Mouse (Mus musculus): ENCODE measurements around the gene Agpat2. TPM values are rescaled to one million over a fixed set of nuclear protein-coding genes. Genes with fewer than 3 reads are reported as not detected.

Agpat2 gene
- polyA plus RNA-seq, 1 experiment from 2014 or later = 8.7 TPM

GRCm38 (mm10) chr2:26583640-26584039, 20.6 kb downstream of the Agpat2 start:
- no peaks in the 10 kb centered on the region for H3K36me3 ChIP-seq (replicated peaks; ENCODE audit: control insufficient read depth, insufficient read depth, low read depth, low read length)
- H3K9ac ChIP-seq (replicated peaks; ENCODE audit: low read length) = peak overlapping the region; percentile 32
- 67% methylated on average over 11 of the region's 11 CpGs for WGBS
- DNase-seq (ENCODE audit: low spot score) (no peak), ATAC-seq (replicated peaks; ENCODE audit: insufficient number of reproducible peaks, low FRiP score, low TSS enrichment, low read depth) (no peak)
- H3K9me3 ChIP-seq (replicated peaks; ENCODE audit: control insufficient read depth, low read length) = no peaks in the 10 kb centered on the region
- no peak overlapping the region for H3K4me2 ChIP-seq (ENCODE audit: low read depth, low read length)
- H3K4me3 ChIP-seq (ENCODE audit: low read depth, low read length) = 0 out of 2 replicates have a peak overlapping the region, but pooled peaks have one; percentile 17
- peak overlapping the region; percentile 52; the same call in 1 of the 2 replicates for H3K27ac ChIP-seq (replicated peaks; ENCODE audit: low read depth, low read length)
- no peaks in the 10 kb centered on the region for H3K27me3 ChIP-seq (ENCODE audit: control insufficient read depth, insufficient read depth, low read length)
- peaks cover 3% of the 10 kb centered on the region; the same call in 1 of the 2 replicates for H3K4me1 ChIP-seq (ENCODE audit: control insufficient read depth, insufficient read depth, low read length)

GRCm38 (mm10) chr2:26582741-26583140, 21.5 kb downstream of the Agpat2 start:
- H3K4me3 ChIP-seq (ENCODE audit: low read depth, low read length) = no peak overlapping the region
- DNase-seq (ENCODE audit: low spot score) (no peak), ATAC-seq (replicated peaks; ENCODE audit: insufficient number of reproducible peaks, low FRiP score, low TSS enrichment, low read depth) (no peak)
- H3K4me1 ChIP-seq (ENCODE audit: control insufficient read depth, insufficient read depth, low read length) = peaks cover 3% of the 10 kb centered on the region; the same call in 1 of the 2 replicates
- 0 out of 2 replicates have a peak overlapping the region, but pooled peaks have one; percentile 3 for H3K27ac ChIP-seq (replicated peaks; ENCODE audit: low read depth, low read length)
- WGBS = 84% methylated on average over 7 of the region's 7 CpGs
- H3K4me2 ChIP-seq (ENCODE audit: low read depth, low read length) = no peak overlapping the region
- H3K9me3 ChIP-seq (replicated peaks; ENCODE audit: control insufficient read depth, low read length) = no peaks in the 10 kb centered on the region
- no peaks in the 10 kb centered on the region for H3K27me3 ChIP-seq (ENCODE audit: control insufficient read depth, insufficient read depth, low read length)
- H3K9ac ChIP-seq (replicated peaks; ENCODE audit: low read length) = no peak overlapping the region
- no peaks in the 10 kb centered on the region for H3K36me3 ChIP-seq (replicated peaks; ENCODE audit: control insufficient read depth, insufficient read depth, low read depth, low read length)

GRCm38 (mm10) chr2:26582203-26582602, 22.0 kb downstream of the Agpat2 start:
- 74% methylated on average over 2 of the region's 2 CpGs for WGBS
- H3K36me3 ChIP-seq (replicated peaks; ENCODE audit: control insufficient read depth, insufficient read depth, low read depth, low read length) = no peaks in the 10 kb centered on the region
- no peaks in the 10 kb centered on the region for H3K9me3 ChIP-seq (replicated peaks; ENCODE audit: control insufficient read depth, low read length)
- ATAC-seq (replicated peaks; ENCODE audit: insufficient number of reproducible peaks, low FRiP score, low TSS enrichment, low read depth) (no peak), DNase-seq (ENCODE audit: low spot score) (no peak)
- no peak overlapping the region for H3K27ac ChIP-seq (replicated peaks; ENCODE audit: low read depth, low read length)
- H3K9ac ChIP-seq (replicated peaks; ENCODE audit: low read length) = no peak overlapping the region
- H3K4me1 ChIP-seq (ENCODE audit: control insufficient read depth, insufficient read depth, low read length) = peaks cover 3% of the 10 kb centered on the region; the same call in 1 of the 2 replicates
- H3K4me2 ChIP-seq (ENCODE audit: low read depth, low read length) = no peak overlapping the region
- no peaks in the 10 kb centered on the region for H3K27me3 ChIP-seq (ENCODE audit: control insufficient read depth, insufficient read depth, low read length)
- H3K4me3 ChIP-seq (ENCODE audit: low read depth, low read length) = no peak overlapping the region

GRCm38 (mm10) chr2:26580751-26581150, 23.5 kb downstream of the Agpat2 start:
- DNase-seq (ENCODE audit: low spot score) (no peak), ATAC-seq (replicated peaks; ENCODE audit: insufficient number of reproducible peaks, low FRiP score, low TSS enrichment, low read depth) (no peak)
- Histone ChIP-seq H3K27me3 (ENCODE audit: control insufficient read depth, insufficient read depth, low read length) (no peaks in the 10 kb centered on the region), H3K9ac (replicated peaks; ENCODE audit: low read length) (no peak overlapping the region), H3K36me3 (replicated peaks; ENCODE audit: control insufficient read depth, insufficient read depth, low read depth, low read length) (no peaks in the 10 kb centered on the region), H3K4me1 (ENCODE audit: control insufficient read depth, insufficient read depth, low read length) (no peaks in the 10 kb centered on the region; the same call in 1 of the 2 replicates), H3K9me3 (replicated peaks; ENCODE audit: control insufficient read depth, low read length) (no peaks in the 10 kb centered on the region), H3K27ac (replicated peaks; ENCODE audit: low read depth, low read length) (no peak overlapping the region), H3K4me3 (ENCODE audit: low read depth, low read length) (no peak overlapping the region), H3K4me2 (ENCODE audit: low read depth, low read length) (no peak overlapping the region)
- 88% methylated on average over 5 of the region's 5 CpGs for WGBS

DNA sequence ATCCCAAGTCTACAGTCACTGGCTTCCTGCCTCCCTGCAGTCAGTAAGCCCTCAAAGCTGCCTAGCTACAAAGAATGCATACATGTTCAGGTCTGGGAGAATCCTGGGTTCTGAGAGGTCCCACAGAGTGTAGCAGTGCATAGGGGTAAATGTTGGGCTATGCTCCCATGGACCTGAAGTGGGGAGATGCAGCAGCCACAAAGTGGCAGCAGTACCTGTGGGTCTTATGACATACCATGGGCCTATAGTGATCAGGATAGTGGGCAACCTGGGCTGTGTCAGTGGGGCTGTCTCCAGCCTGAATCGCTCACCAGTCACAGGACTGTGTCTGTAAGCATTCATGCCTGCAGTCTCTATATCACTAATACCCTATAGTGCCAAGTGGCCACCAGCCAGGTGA, 24.5 kb downstream of the Agpat2 start, which contains the start of gene Egfl7:
Gene Egfl7, plus strand, starts transcription at position 301 of the 400 bp plus-strand sequence.
- WGBS = 94% methylated on average over 1 of the region's 1 CpGs
- H3K36me3 ChIP-seq (replicated peaks; ENCODE audit: control insufficient read depth, insufficient read depth, low read depth, low read length) = no peaks in the 10 kb centered on the region
- DNase-seq (ENCODE audit: low spot score) = no peak
- peak within 1 kb of the TSS; percentile 59; the same call in 1 of the 2 replicates for H3K27ac ChIP-seq (replicated peaks; ENCODE audit: low read depth, low read length)
- H3K4me3 ChIP-seq (ENCODE audit: low read depth, low read length) = no peak within 1 kb of the TSS
- H3K4me1 ChIP-seq (ENCODE audit: control insufficient read depth, insufficient read depth, low read length) = no peaks in the 10 kb centered on the region; the same call in 1 of the 2 replicates
- H3K9me3 ChIP-seq (replicated peaks; ENCODE audit: control insufficient read depth, low read length) = no peaks in the 10 kb centered on the region
- no peak within 1 kb of the TSS; the same call in 1 of the 2 replicates for H3K9ac ChIP-seq (replicated peaks; ENCODE audit: low read length)
- H3K4me2 ChIP-seq (ENCODE audit: low read depth, low read length) = no peak within 1 kb of the TSS
- ATAC-seq (replicated peaks; ENCODE audit: insufficient number of reproducible peaks, low FRiP score, low TSS enrichment, low read depth) = no peak
- no peaks in the 10 kb centered on the region for H3K27me3 ChIP-seq (ENCODE audit: control insufficient read depth, insufficient read depth, low read length)

- H3K27me3 ChIP-seq (ENCODE audit: control insufficient read depth, insufficient read depth, low read length) = no peaks in the 10 kb centered on the region
- no peak for ATAC-seq (replicated peaks; ENCODE audit: insufficient number of reproducible peaks, low FRiP score, low TSS enrichment, low read depth)
- H3K4me3 ChIP-seq (ENCODE audit: low read depth, low read length) = no peak overlapping the region
- peak; percentile 48 for DNase-seq (ENCODE audit: low spot score)
- H3K27ac ChIP-seq (replicated peaks; ENCODE audit: low read depth, low read length) = peak overlapping the region; percentile 59
- peak overlapping the region; percentile 4 for H3K9ac ChIP-seq (replicated peaks; ENCODE audit: low read length)
- H3K4me2 ChIP-seq (ENCODE audit: low read depth, low read length) = no peak overlapping the region
- H3K4me1 ChIP-seq (ENCODE audit: control insufficient read depth, insufficient read depth, low read length) = no peaks in the 10 kb centered on the region; the same call in 1 of the 2 replicates
- H3K9me3 ChIP-seq (replicated peaks; ENCODE audit: control insufficient read depth, low read length) = no peaks in the 10 kb centered on the region
- WGBS = 37% methylated on average over 6 of the region's 6 CpGs
- no peaks in the 10 kb centered on the region for H3K36me3 ChIP-seq (replicated peaks; ENCODE audit: control insufficient read depth, insufficient read depth, low read depth, low read length)
Measured at GRCm38 (mm10) chr2:26578369-26578768, 25.8 kb downstream of the Agpat2 start.

GRCm38 (mm10) chr2:26576462-26576861, 27.8 kb downstream of the Agpat2 start:
- H3K27me3 ChIP-seq (ENCODE audit: control insufficient read depth, insufficient read depth, low read length) = no peaks in the 10 kb centered on the region
- no peak for DNase-seq (ENCODE audit: low spot score)
- H3K36me3 ChIP-seq (replicated peaks; ENCODE audit: control insufficient read depth, insufficient read depth, low read depth, low read length) = no peaks in the 10 kb centered on the region
- no peak for ATAC-seq (replicated peaks; ENCODE audit: insufficient number of reproducible peaks, low FRiP score, low TSS enrichment, low read depth)
- no peak overlapping the region for H3K4me2 ChIP-seq (ENCODE audit: low read depth, low read length)
- no peak overlapping the region for H3K4me3 ChIP-seq (ENCODE audit: low read depth, low read length)
- WGBS = 53% methylated on average over 4 of the region's 4 CpGs
- no peaks in the 10 kb centered on the region for H3K9me3 ChIP-seq (replicated peaks; ENCODE audit: control insufficient read depth, low read length)
- no peak overlapping the region for H3K9ac ChIP-seq (replicated peaks; ENCODE audit: low read length)
- no peaks in the 10 kb centered on the region; the same call in 1 of the 2 replicates for H3K4me1 ChIP-seq (ENCODE audit: control insufficient read depth, insufficient read depth, low read length)
- H3K27ac ChIP-seq (replicated peaks; ENCODE audit: low read depth, low read length) = no peak overlapping the region

- 59% methylated on average over 4 of the region's 4 CpGs for WGBS
- Histone ChIP-seq H3K9ac (replicated peaks; ENCODE audit: low read length) (no peak overlapping the region), H3K27ac (replicated peaks; ENCODE audit: low read depth, low read length) (no peak overlapping the region), H3K4me2 (ENCODE audit: low read depth, low read length) (no peak overlapping the region), H3K36me3 (replicated peaks; ENCODE audit: control insufficient read depth, insufficient read depth, low read depth, low read length) (no peaks in the 10 kb centered on the region), H3K9me3 (replicated peaks; ENCODE audit: control insufficient read depth, low read length) (no peaks in the 10 kb centered on the region), H3K4me1 (ENCODE audit: control insufficient read depth, insufficient read depth, low read length) (no peaks in the 10 kb centered on the region; the same call in 1 of the 2 replicates), H3K27me3 (ENCODE audit: control insufficient read depth, insufficient read depth, low read length) (no peaks in the 10 kb centered on the region), H3K4me3 (ENCODE audit: low read depth, low read length) (no peak overlapping the region)
- ATAC-seq (replicated peaks; ENCODE audit: insufficient number of reproducible peaks, low FRiP score, low TSS enrichment, low read depth) (no peak), DNase-seq (ENCODE audit: low spot score) (no peak)
Measured at GRCm38 (mm10) chr2:26575865-26576264, 28.4 kb downstream of the Agpat2 start.
